Mouse (Mus musculus): Measurements from ENCODE around the gene Acot6. TPM values are rescaled to one million over a fixed set of nuclear protein-coding genes. Genes with fewer than 3 reads are reported as not detected.
A peak's percentile ranks its signal among the peaks of the same experiment; 100 is the strongest.

The Acot6 gene
- polyA plus RNA-seq, 1 experiment from 2014 or later, result 1.5 TPM

GRCm38 (mm10) chr12:84137131-84137530 lies 36.7 kb downstream of the Acot6 start:
- DNase-seq (ENCODE audit: low spot score), result no peak
- Histone ChIP-seq H3K9ac (ENCODE audit: low read length) (no peak overlapping the region), H3K4me1 (replicated peaks; ENCODE audit: control insufficient read depth, insufficient read depth, low read length) (no peaks in the 10 kb centered on the region), H3K27me3 (replicated peaks; ENCODE audit: control insufficient read depth, insufficient read depth, low read length) (no peaks in the 10 kb centered on the region), H3K9me3 (ENCODE audit: control insufficient read depth, low read length) (no peaks in the 10 kb centered on the region), H3K36me3 (ENCODE audit: control insufficient read depth, insufficient read depth, low read length) (peaks cover 25% of the 10 kb centered on the region; the same call in 1 of the 2 replicates), H3K4me3 (ENCODE audit: low read depth, low read length) (no peak overlapping the region), H3K4me2 (ENCODE audit: low read length) (no peak overlapping the region), H3K27ac (ENCODE audit: low read depth) (no peak overlapping the region)
- WGBS, result 92% methylated on average over 7 of the region's 7 CpGs
- ATAC-seq (replicated peaks; ENCODE audit: low FRiP score, low TSS enrichment, low read depth), result no peak

- no peaks in the 10 kb centered on the region for H3K4me1 ChIP-seq (replicated peaks; ENCODE audit: control insufficient read depth, insufficient read depth, low read length)
- H3K4me2 ChIP-seq (ENCODE audit: low read length), result no peak overlapping the region
- DNase-seq (ENCODE audit: low spot score) (no peak), ATAC-seq (replicated peaks; ENCODE audit: low FRiP score, low TSS enrichment, low read depth) (no peak)
- no peak overlapping the region for H3K4me3 ChIP-seq (ENCODE audit: low read depth, low read length)
- H3K9me3 ChIP-seq (ENCODE audit: control insufficient read depth, low read length), result no peaks in the 10 kb centered on the region
- H3K27me3 ChIP-seq (replicated peaks; ENCODE audit: control insufficient read depth, insufficient read depth, low read length), result no peaks in the 10 kb centered on the region
- no peak overlapping the region for H3K27ac ChIP-seq (ENCODE audit: low read depth)
- H3K36me3 ChIP-seq (ENCODE audit: control insufficient read depth, insufficient read depth, low read length), result peaks cover 25% of the 10 kb centered on the region; the same call in 1 of the 2 replicates
- 69% methylated on average over 4 of the region's 4 CpGs for WGBS
- no peak overlapping the region for H3K9ac ChIP-seq (ENCODE audit: low read length)
Measured at GRCm38 (mm10) chr12:84140135-84140534, 39.7 kb downstream of the Acot6 start.

- DNase-seq (ENCODE audit: low spot score) (no peak), ATAC-seq (replicated peaks; ENCODE audit: low FRiP score, low TSS enrichment, low read depth) (no peak)
- no peak overlapping the region for H3K27ac ChIP-seq (ENCODE audit: low read depth)
- H3K4me3 ChIP-seq (ENCODE audit: low read depth, low read length), result no peak overlapping the region
- WGBS, result 70% methylated on average over 4 of the region's 4 CpGs
- peaks cover 16% of the 10 kb centered on the region; the same call in 1 of the 2 replicates for H3K36me3 ChIP-seq (ENCODE audit: control insufficient read depth, insufficient read depth, low read length)
- H3K27me3 ChIP-seq (replicated peaks; ENCODE audit: control insufficient read depth, insufficient read depth, low read length), result no peaks in the 10 kb centered on the region
- H3K9ac ChIP-seq (ENCODE audit: low read length), result no peak overlapping the region
- no peaks in the 10 kb centered on the region for H3K4me1 ChIP-seq (replicated peaks; ENCODE audit: control insufficient read depth, insufficient read depth, low read length)
- no peaks in the 10 kb centered on the region for H3K9me3 ChIP-seq (ENCODE audit: control insufficient read depth, low read length)
- H3K4me2 ChIP-seq (ENCODE audit: low read length), result no peak overlapping the region
Measured at GRCm38 (mm10) chr12:84141271-84141670, 40.8 kb downstream of the Acot6 start.

GRCm38 (mm10) chr12:84142281-84143050 lies 42.0 kb downstream of the Acot6 start:
- no peaks in the 10 kb centered on the region for H3K27me3 ChIP-seq (replicated peaks; ENCODE audit: control insufficient read depth, insufficient read depth, low read length)
- no peak for ATAC-seq (replicated peaks; ENCODE audit: low FRiP score, low TSS enrichment, low read depth)
- no peak for DNase-seq (ENCODE audit: low spot score)
- no peaks in the 10 kb centered on the region for H3K4me1 ChIP-seq (replicated peaks; ENCODE audit: control insufficient read depth, insufficient read depth, low read length)
- H3K27ac ChIP-seq (ENCODE audit: low read depth), result no peak overlapping the region
- no peaks in the 10 kb centered on the region for H3K9me3 ChIP-seq (ENCODE audit: control insufficient read depth, low read length)
- H3K9ac ChIP-seq (ENCODE audit: low read length), result no peak overlapping the region
- no peak overlapping the region for H3K4me3 ChIP-seq (ENCODE audit: low read depth, low read length)
- H3K36me3 ChIP-seq (ENCODE audit: control insufficient read depth, insufficient read depth, low read length), result 0 out of 2 replicates have a peak, but pooled peaks cover 14% of the 10 kb centered on the region
- no peak overlapping the region for H3K4me2 ChIP-seq (ENCODE audit: low read length)
- 63% methylated on average over 14 of the region's 14 CpGs for WGBS

GRCm38 (mm10) chr12:84147954-84148621 lies 47.6 kb downstream of the Acot6 start, which contains the start of gene Pnma1:
Pnma1 (minus strand) TSS chr12:84148489.
- Histone ChIP-seq H3K9ac (ENCODE audit: low read length) (peak within 1 kb of the TSS; percentile 51), H3K36me3 (ENCODE audit: control insufficient read depth, insufficient read depth, low read length) (peaks cover 34% of the 10 kb centered on the region), H3K4me2 (ENCODE audit: low read length) (peak within 1 kb of the TSS; percentile 89), H3K9me3 (ENCODE audit: control insufficient read depth, low read length) (no peaks in the 10 kb centered on the region), H3K4me1 (replicated peaks; ENCODE audit: control insufficient read depth, insufficient read depth, low read length) (peaks cover 12% of the 10 kb centered on the region), H3K4me3 (ENCODE audit: low read depth, low read length) (peak within 1 kb of the TSS; percentile 46), H3K27ac (ENCODE audit: low read depth) (no peak within 1 kb of the TSS), H3K27me3 (replicated peaks; ENCODE audit: control insufficient read depth, insufficient read depth, low read length) (no peaks in the 10 kb centered on the region)
- WGBS, result under 1% methylated on average over 44 of the region's 50 CpGs
- peak; percentile 67 for ATAC-seq (replicated peaks; ENCODE audit: low FRiP score, low TSS enrichment, low read depth)
- DNase-seq (ENCODE audit: low spot score), result peak; percentile 85

- Histone ChIP-seq H3K4me2 (ENCODE audit: low read length) (peak overlapping the region; percentile 89), H3K27me3 (replicated peaks; ENCODE audit: control insufficient read depth, insufficient read depth, low read length) (no peaks in the 10 kb centered on the region), H3K4me3 (ENCODE audit: low read depth, low read length) (peak overlapping the region; percentile 46), H3K9me3 (ENCODE audit: control insufficient read depth, low read length) (no peaks in the 10 kb centered on the region), H3K27ac (ENCODE audit: low read depth) (no peak overlapping the region), H3K36me3 (ENCODE audit: control insufficient read depth, insufficient read depth, low read length) (peaks cover 39% of the 10 kb centered on the region), H3K4me1 (replicated peaks; ENCODE audit: control insufficient read depth, insufficient read depth, low read length) (peaks cover 12% of the 10 kb centered on the region), H3K9ac (ENCODE audit: low read length) (peak overlapping the region; percentile 51)
- WGBS, result 12% methylated on average over 10 of the region's 10 CpGs
- DNase-seq (ENCODE audit: low spot score) (no peak), ATAC-seq (replicated peaks; ENCODE audit: low FRiP score, low TSS enrichment, low read depth) (no peak)
Measured at GRCm38 (mm10) chr12:84148622-84149012, 48.2 kb downstream of the Acot6 start.

- no peaks in the 10 kb centered on the region for H3K9me3 ChIP-seq (ENCODE audit: control insufficient read depth, low read length)
- H3K4me2 ChIP-seq (ENCODE audit: low read length), result no peak overlapping the region
- H3K36me3 ChIP-seq (ENCODE audit: control insufficient read depth, insufficient read depth, low read length), result peaks cover 51% of the 10 kb centered on the region
- no peaks in the 10 kb centered on the region for H3K27me3 ChIP-seq (replicated peaks; ENCODE audit: control insufficient read depth, insufficient read depth, low read length)
- H3K27ac ChIP-seq (ENCODE audit: low read depth), result no peak overlapping the region
- WGBS, result 92% methylated on average over 15 of the region's 15 CpGs
- H3K4me3 ChIP-seq (ENCODE audit: low read depth, low read length), result no peak overlapping the region
- no peak for ATAC-seq (replicated peaks; ENCODE audit: low FRiP score, low TSS enrichment, low read depth)
- peaks cover 12% of the 10 kb centered on the region for H3K4me1 ChIP-seq (replicated peaks; ENCODE audit: control insufficient read depth, insufficient read depth, low read length)
- no peak for DNase-seq (ENCODE audit: low spot score)
- no peak overlapping the region for H3K9ac ChIP-seq (ENCODE audit: low read length)
Measured at GRCm38 (mm10) chr12:84149971-84150370, 49.5 kb downstream of the Acot6 start.

- H3K27me3 ChIP-seq (replicated peaks; ENCODE audit: control insufficient read depth, insufficient read depth, low read length), result no peaks in the 10 kb centered on the region
- peaks cover 12% of the 10 kb centered on the region for H3K4me1 ChIP-seq (replicated peaks; ENCODE audit: control insufficient read depth, insufficient read depth, low read length)
- no peak overlapping the region for H3K4me2 ChIP-seq (ENCODE audit: low read length)
- no peaks in the 10 kb centered on the region for H3K9me3 ChIP-seq (ENCODE audit: control insufficient read depth, low read length)
- WGBS, result 38% methylated on average over 6 of the region's 6 CpGs
- H3K36me3 ChIP-seq (ENCODE audit: control insufficient read depth, insufficient read depth, low read length), result peaks cover 60% of the 10 kb centered on the region
- no peak overlapping the region for H3K27ac ChIP-seq (ENCODE audit: low read depth)
- H3K4me3 ChIP-seq (ENCODE audit: low read depth, low read length), result no peak overlapping the region
- no peak for DNase-seq (ENCODE audit: low spot score)
- no peak overlapping the region for H3K9ac ChIP-seq (ENCODE audit: low read length)
- ATAC-seq (replicated peaks; ENCODE audit: low FRiP score, low TSS enrichment, low read depth), result no peak
Measured at GRCm38 (mm10) chr12:84150976-84151375, 50.5 kb downstream of the Acot6 start.
